Mouse (Mus musculus): ENCODE measurements around the gene 9430097D07Rik. TPM values are rescaled to one million over a fixed set of nuclear protein-coding genes. Genes with fewer than 3 reads are reported as not detected.

The 9430097D07Rik gene
- polyA plus RNA-seq, 1 experiment from 2014 or later = not detected

- H3K4me2 ChIP-seq (ENCODE audit: low read depth, low read length) = no peak within 1 kb of the TSS
- H3K36me3 ChIP-seq (replicated peaks; ENCODE audit: insufficient read depth, low read length) = 0 out of 2 replicates have a peak, but pooled peaks cover 3% of the 10 kb centered on the region
- no peak for DNase-seq
- H3K9me3 ChIP-seq (ENCODE audit: low read length) = no peaks in the 10 kb centered on the region
- H3K27me3 ChIP-seq (ENCODE audit: insufficient read depth, low read length) = no peaks in the 10 kb centered on the region
- no peak within 1 kb of the TSS for H3K27ac ChIP-seq (ENCODE audit: low read depth)
- no peak within 1 kb of the TSS for H3K9ac ChIP-seq (replicated peaks)
- no peak for ATAC-seq
- H3K4me3 ChIP-seq (ENCODE audit: low read depth, low read length) = no peak within 1 kb of the TSS
- no peak for TF ChIP-seq CTCF (IDR thresholded peaks at IDR 0.05; ENCODE audit: low read depth)
- no peak for TF ChIP-seq EP300 (IDR thresholded peaks at IDR 0.05; ENCODE audit: low read depth)
- H3K4me1 ChIP-seq (ENCODE audit: insufficient read depth) = peaks cover 10% of the 10 kb centered on the region
- WGBS (ENCODE audit: insufficient replicate concordance) = 87% methylated on average over 3 of the region's 3 CpGs
These were observed 23.9 kb upstream of the 9430097D07Rik start, which contains the start of gene St6galnac6 for GRCm38 (mm10) chr2:32599409-32599808. Gene St6galnac6 (plus strand): TSS chr2:32599709.

GRCm38 (mm10) chr2:32598506-32598905, 23.0 kb upstream of the 9430097D07Rik start:
- peaks cover 10% of the 10 kb centered on the region for H3K4me1 ChIP-seq (ENCODE audit: insufficient read depth)
- no peaks in the 10 kb centered on the region for H3K27me3 ChIP-seq (ENCODE audit: insufficient read depth, low read length)
- ATAC-seq (no peak), DNase-seq (no peak)
- H3K9ac ChIP-seq (replicated peaks) = no peak overlapping the region
- no peaks in the 10 kb centered on the region for H3K9me3 ChIP-seq (ENCODE audit: low read length)
- no peak for TF ChIP-seq CTCF (IDR thresholded peaks at IDR 0.05; ENCODE audit: low read depth)
- TF ChIP-seq EP300 (IDR thresholded peaks at IDR 0.05; ENCODE audit: low read depth) = no peak
- H3K27ac ChIP-seq (ENCODE audit: low read depth) = no peak overlapping the region
- no peak overlapping the region for H3K4me3 ChIP-seq (ENCODE audit: low read depth, low read length)
- 0 out of 2 replicates have a peak, but pooled peaks cover 3% of the 10 kb centered on the region for H3K36me3 ChIP-seq (replicated peaks; ENCODE audit: insufficient read depth, low read length)
- no peak overlapping the region for H3K4me2 ChIP-seq (ENCODE audit: low read depth, low read length)
- WGBS (ENCODE audit: insufficient replicate concordance) = 85% methylated on average over 8 of the region's 8 CpGs

GRCm38 (mm10) chr2:32597699-32598098, 22.2 kb upstream of the 9430097D07Rik start:
- Histone ChIP-seq H3K36me3 (replicated peaks; ENCODE audit: insufficient read depth, low read length) (0 out of 2 replicates have a peak, but pooled peaks cover 3% of the 10 kb centered on the region), H3K4me3 (ENCODE audit: low read depth, low read length) (no peak overlapping the region), H3K27ac (ENCODE audit: low read depth) (no peak overlapping the region), H3K9me3 (ENCODE audit: low read length) (no peaks in the 10 kb centered on the region), H3K9ac (replicated peaks) (no peak overlapping the region), H3K27me3 (ENCODE audit: insufficient read depth, low read length) (no peaks in the 10 kb centered on the region), H3K4me2 (ENCODE audit: low read depth, low read length) (no peak overlapping the region), H3K4me1 (ENCODE audit: insufficient read depth) (peaks cover 10% of the 10 kb centered on the region)
- DNase-seq (no peak), ATAC-seq (no peak)
- TF ChIP-seq EP300 (IDR thresholded peaks at IDR 0.05; ENCODE audit: low read depth) (no peak), CTCF (IDR thresholded peaks at IDR 0.05; ENCODE audit: low read depth) (no peak)
- WGBS (ENCODE audit: insufficient replicate concordance) = 88% methylated on average over 5 of the region's 5 CpGs

- Histone ChIP-seq H3K4me3 (ENCODE audit: low read depth, low read length) (no peak overlapping the region), H3K27me3 (ENCODE audit: insufficient read depth, low read length) (no peaks in the 10 kb centered on the region), H3K9me3 (ENCODE audit: low read length) (no peaks in the 10 kb centered on the region), H3K36me3 (replicated peaks; ENCODE audit: insufficient read depth, low read length) (0 out of 2 replicates have a peak, but pooled peaks cover 3% of the 10 kb centered on the region), H3K9ac (replicated peaks) (no peak overlapping the region), H3K27ac (ENCODE audit: low read depth) (no peak overlapping the region), H3K4me2 (ENCODE audit: low read depth, low read length) (no peak overlapping the region), H3K4me1 (ENCODE audit: insufficient read depth) (peaks cover 6% of the 10 kb centered on the region; the same call in 1 of the 2 replicates)
- ATAC-seq (no peak), DNase-seq (no peak)
- TF ChIP-seq EP300 (IDR thresholded peaks at IDR 0.05; ENCODE audit: low read depth) = no peak
- no peak for TF ChIP-seq CTCF (IDR thresholded peaks at IDR 0.05; ENCODE audit: low read depth)
- WGBS (ENCODE audit: insufficient replicate concordance) = 80% methylated on average over 5 of the region's 5 CpGs
These were observed 21.8 kb upstream of the 9430097D07Rik start for GRCm38 (mm10) chr2:32597248-32597647.

GRCm38 (mm10) chr2:32596725-32597124, 21.2 kb upstream of the 9430097D07Rik start:
- no peak for TF ChIP-seq EP300 (IDR thresholded peaks at IDR 0.05; ENCODE audit: low read depth)
- no peak for TF ChIP-seq CTCF (IDR thresholded peaks at IDR 0.05; ENCODE audit: low read depth)
- no peak overlapping the region for H3K4me3 ChIP-seq (ENCODE audit: low read depth, low read length)
- H3K27ac ChIP-seq (ENCODE audit: low read depth) = no peak overlapping the region
- H3K4me2 ChIP-seq (ENCODE audit: low read depth, low read length) = no peak overlapping the region
- no peaks in the 10 kb centered on the region for H3K9me3 ChIP-seq (ENCODE audit: low read length)
- 86% methylated on average over 13 of the region's 13 CpGs for WGBS (ENCODE audit: insufficient replicate concordance)
- no peak for DNase-seq
- 0 out of 2 replicates have a peak, but pooled peaks cover 2% of the 10 kb centered on the region for H3K4me1 ChIP-seq (ENCODE audit: insufficient read depth)
- H3K9ac ChIP-seq (replicated peaks) = no peak overlapping the region
- ATAC-seq = no peak
- H3K36me3 ChIP-seq (replicated peaks; ENCODE audit: insufficient read depth, low read length) = 0 out of 2 replicates have a peak, but pooled peaks cover 3% of the 10 kb centered on the region
- H3K27me3 ChIP-seq (ENCODE audit: insufficient read depth, low read length) = no peaks in the 10 kb centered on the region

- Histone ChIP-seq H3K9ac (replicated peaks) (no peak overlapping the region), H3K27ac (ENCODE audit: low read depth) (no peak overlapping the region), H3K9me3 (ENCODE audit: low read length) (no peaks in the 10 kb centered on the region), H3K36me3 (replicated peaks; ENCODE audit: insufficient read depth, low read length) (no peaks in the 10 kb centered on the region), H3K4me2 (ENCODE audit: low read depth, low read length) (no peak overlapping the region), H3K4me3 (ENCODE audit: low read depth, low read length) (no peak overlapping the region), H3K4me1 (ENCODE audit: insufficient read depth) (peaks cover 17% of the 10 kb centered on the region), H3K27me3 (ENCODE audit: insufficient read depth, low read length) (no peaks in the 10 kb centered on the region)
- no peak for DNase-seq
- 70% methylated on average over 6 of the region's 6 CpGs for whole genome bisulfite sequencing (ENCODE audit: insufficient replicate concordance)
- ATAC-seq = no peak
- TF ChIP-seq EP300 (IDR thresholded peaks at IDR 0.05; ENCODE audit: low read depth) = no peak
- TF ChIP-seq CTCF (IDR thresholded peaks at IDR 0.05; ENCODE audit: low read depth) = no peak
These were observed 15.8 kb upstream of the 9430097D07Rik start for GRCm38 (mm10) chr2:32591249-32591648.

Measured in liver, postnatal 0 days (tissue).